Mouse (Mus musculus) liver, embryonic 14.5 days (tissue): ENCODE measurements around the gene Tmem132e.

Experiments
- CTCF ChIP-seq: IDR thresholded peaks from 2 replicates; pipeline ENCODE4 v1.5.1; 2016; ENCODE audit warnings: antibody characterized with exemption, low read depth, control low read depth
- EP300 ChIP-seq: IDR thresholded peaks from 2 replicates; pipeline ENCODE4 v1.6.1; 2016; ENCODE audit warnings: antibody characterized with exemption, low read depth

GRCm38 (mm10) chr11:82340900-82341299 is 47.8 kb upstream of the Tmem132e start:
- no peak for TF ChIP-seq CTCF
- TF ChIP-seq EP300 = no peak
